Comparison of ENCODE assay signal across 8 mouse cellular contexts in genomic region chr14:27187025-27187424, GRCm38 (mm10).
DNase-seq lines count a peak whose midpoint lies in the region; ATAC-seq and TF ChIP-seq lines count a peak whose summit lies in the region.

No protein-coding gene starts in this region.

- H3K4me1 ChIP-seq in MEL (ENCODE audit: control insufficient read depth in 1 of 2, insufficient read depth in 2 of 2, low read length in 2 of 2): no peaks in the 10 kb centered on the region

- H3K9ac ChIP-seq in MEL (ENCODE audit: control insufficient read depth, low read depth, low read length, poor library complexity, severe bottlenecking): no peak overlapping the region

- H3K36me3 ChIP-seq in MEL (ENCODE audit: control insufficient read depth in 1 of 2, insufficient read depth in 2 of 2, low read length in 2 of 2): no peaks in the 10 kb centered on the region

- no peak for TF ChIP-seq POLR2A in MEL (IDR thresholded peaks at IDR 0.05; ENCODE audit: control insufficient read depth in 1 of 2, insufficient read depth in 1 of 2, low read depth in 1 of 2, low read length in 2 of 2, poor library complexity in 1 of 2)

- no peaks in the 10 kb centered on the region; a peak in 1 of 4 replicates for H3K27me3 ChIP-seq in MEL (ENCODE audit: control insufficient read depth in 1 of 2, insufficient read depth in 2 of 2, low read length in 2 of 2)

- DNase-seq in MEL (ENCODE audit: low read depth, low spot score): peak; percentile 68
- DNase-seq in cerebellum, adult 18-20 months: peak; percentile 80 to 89
- DNase-seq in frontal cortex, postnatal 10 days (ENCODE audit: low spot score in 2 of 2): peak; percentile 54 to 78
- DNase-seq in induced T-regulatory cell, adult 2 months (ENCODE audit: low read depth): peak; percentile 87
- peak; percentile 59 to 80 for DNase-seq in left cerebral cortex, adult 8-10 months (ENCODE audit: low spot score in 2 of 2)
- DNase-seq in right cerebral cortex, postnatal 14 days: peak; percentile 81
- DNase-seq in urinary bladder, postnatal 14 days (ENCODE audit: low spot score): peak; percentile 81

- no peak overlapping the region for H3K4me3 ChIP-seq in MEL (ENCODE audit: control insufficient read depth in 1 of 2, insufficient read depth in 1 of 2, low read depth in 2 of 2, low read length in 2 of 2)

- TF ChIP-seq CTCF in MEL (IDR thresholded peaks at IDR 0.05 in 2 of 3, conservative IDR thresholded peaks at IDR 0.05 in 1 of 3; ENCODE audit: control insufficient read depth in 1 of 3, insufficient read depth in 1 of 3, low read depth in 2 of 3, low read length in 3 of 3, poor library complexity in 1 of 3, severe bottlenecking in 1 of 3): peak; percentile 77 to 93 (median 88)

- ATAC-seq in megakaryocyte-erythroid progenitor cell, adult 5-6 weeks (replicated peaks; ENCODE audit: low FRiP score, low TSS enrichment, poor library complexity, severe bottlenecking): peak; percentile 82

- H3K27ac ChIP-seq in MEL (ENCODE audit: control insufficient read depth, low read depth, low read length): no peak overlapping the region

- H3K79me2 ChIP-seq in MEL (ENCODE audit: control insufficient read depth, insufficient read depth, low read length, poor library complexity): no peaks in the 10 kb centered on the region

- no peaks in the 10 kb centered on the region for H3K9me3 ChIP-seq in MEL (replicated peaks; ENCODE audit: insufficient read depth, low read length)

- peak; percentile 95 for TF ChIP-seq RAD21 in MEL (IDR thresholded peaks at IDR 0.05; ENCODE audit: low read depth, low read length)

- TF ChIP-seq EP300 in MEL (IDR thresholded peaks at IDR 0.05; ENCODE audit: low read depth in 1 of 2, low read length in 2 of 2): no peak

TF ChIP-seq in MEL, 35 proteins besides CTCF, POLR2A, EP300 and RAD21:
- TF ChIP-seq NRF1 (IDR thresholded peaks at IDR 0.05; ENCODE audit: insufficient read depth, low read depth, low read length, poor library complexity, severe bottlenecking) (no peak), SMC3 (IDR thresholded peaks at IDR 0.05; ENCODE audit: low read depth, low read length) (peak; percentile 94), SIN3A (IDR thresholded peaks at IDR 0.05; ENCODE audit: low read length) (no peak), TBP (IDR thresholded peaks at IDR 0.05; ENCODE audit: low read depth, low read length) (no peak), POLR2AphosphoS5 (IDR thresholded peaks at IDR 0.05; ENCODE audit: borderline replicate concordance, low read depth, low read length) (no peak), ZC3H11A (IDR thresholded peaks at IDR 0.05; ENCODE audit: low read depth, low read length) (peak; percentile 87), CHD1 (IDR thresholded peaks at IDR 0.05; ENCODE audit: low read depth, low read length) (no peak), ELF1 (IDR thresholded peaks at IDR 0.05; ENCODE audit: low read depth, low read length) (no peak), MYB (IDR thresholded peaks at IDR 0.05; ENCODE audit: low read depth, low read length) (no peak)
